Mouse (Mus musculus): ENCODE results near the gene Zcrb1. TPM values are rescaled to one million over a fixed set of nuclear protein-coding genes. Genes with fewer than 3 reads are reported as not detected.

Gene Zcrb1
- polyA plus RNA-seq (2015; fragmentation: Nextera tagmentation; extraction: Ambion mirVana), result 143 and 155 TPM in 2 replicates

DNA sequence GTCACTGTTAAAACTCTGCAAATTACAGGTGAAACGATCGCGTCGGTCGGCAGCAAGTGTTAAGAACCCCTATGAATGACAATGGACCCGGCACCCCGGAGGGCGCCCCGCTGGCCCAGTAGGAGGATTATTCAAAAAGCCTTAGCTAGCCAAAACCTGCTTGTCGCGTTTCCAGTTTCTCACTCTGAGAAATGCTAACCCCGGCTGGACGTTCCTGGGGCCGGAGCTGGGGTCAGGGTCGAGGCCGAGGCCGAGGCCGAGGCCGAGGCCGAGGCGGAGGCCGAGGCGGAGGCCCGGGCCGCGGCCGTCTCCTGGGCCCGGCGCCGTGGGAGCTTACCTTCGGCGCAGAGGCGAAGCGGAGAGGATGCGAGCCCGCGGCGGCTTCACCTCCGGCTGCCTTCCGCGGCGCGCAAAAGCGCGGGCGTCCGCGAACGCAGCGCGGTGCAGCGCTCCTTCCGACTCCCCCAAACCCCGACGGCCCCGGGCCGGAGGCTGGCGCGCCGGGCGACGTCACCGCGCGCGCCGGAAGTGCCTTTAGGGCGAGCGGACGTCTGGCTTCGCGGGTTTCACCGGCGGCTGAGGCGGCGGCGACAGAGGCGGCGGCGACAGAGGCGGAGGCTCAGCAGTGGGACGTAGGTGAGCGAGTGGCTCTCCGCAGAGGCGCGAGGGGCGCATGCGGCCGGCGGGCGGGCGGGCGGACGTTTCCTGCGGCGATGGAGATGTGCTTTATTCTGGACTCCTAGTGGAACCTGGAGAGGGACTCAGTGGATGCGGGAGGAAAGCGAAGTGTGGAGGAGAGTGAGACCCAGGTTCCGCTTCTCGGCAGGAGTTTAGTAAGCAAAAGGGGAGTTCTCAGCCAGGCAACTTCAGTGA is at the start of gene Zcrb1, which contains the start of gene Pphln1:
Gene Zcrb1 (minus strand): TSS at position 509 of the 873 bp plus-strand sequence.
Gene Pphln1 (plus strand): TSS at position 525 of the 873 bp plus-strand sequence.
- no peaks in the 10 kb centered on the region for H3K27me3 ChIP-seq (replicated peaks)
- H3K36me3 ChIP-seq (replicated peaks), result peaks cover 7% of the 10 kb centered on the region
- H3K4me1 ChIP-seq, result peaks cover 45% of the 10 kb centered on the region
- under 1% methylated on average over 99 of the region's 100 CpGs for WGBS
- peak within 1 kb of the TSS; percentile 90 for H3K27ac ChIP-seq
- peak within 1 kb of the TSS; percentile 94 for H3K4me3 ChIP-seq
- H3K9me3 ChIP-seq, result no peaks in the 10 kb centered on the region
- H3K4me2 ChIP-seq, result peak within 1 kb of the TSS; percentile 75
- H3K9ac ChIP-seq, result peak within 1 kb of the TSS; percentile 98
- ATAC-seq (replicated peaks), result peak; percentile 96

DNA sequence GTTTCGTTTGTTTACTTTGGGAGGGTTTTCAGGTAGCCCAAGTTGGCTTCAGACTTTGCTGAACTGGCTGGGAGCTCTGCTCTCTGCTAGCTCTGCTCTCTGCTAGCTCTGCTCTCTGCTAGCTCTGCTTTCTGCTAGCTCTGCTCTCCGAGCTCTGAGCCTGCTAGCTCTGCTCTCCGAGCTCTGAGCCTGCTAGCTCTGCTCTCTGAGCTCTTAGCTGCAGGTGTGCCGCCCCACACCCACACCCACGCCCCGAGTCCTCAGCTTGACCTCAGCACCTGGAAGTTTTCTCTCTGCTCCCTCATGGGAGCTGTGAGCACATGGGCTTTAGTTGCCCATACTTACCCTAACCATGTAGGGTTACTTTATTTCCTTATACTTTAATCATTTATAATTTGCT is 45.5 kb upstream of the Zcrb1 start:
- H3K9ac ChIP-seq, result no peak overlapping the region
- no peaks in the 10 kb centered on the region for H3K4me1 ChIP-seq
- no peak overlapping the region for H3K4me3 ChIP-seq
- H3K9me3 ChIP-seq, result no peaks in the 10 kb centered on the region
- H3K4me2 ChIP-seq, result no peak overlapping the region
- H3K36me3 ChIP-seq (replicated peaks), result peaks cover 10% of the 10 kb centered on the region
- no peak overlapping the region for H3K27ac ChIP-seq
- WGBS, result 94% methylated on average over 6 of the region's 6 CpGs
- no peaks in the 10 kb centered on the region for H3K27me3 ChIP-seq (replicated peaks)
- no peak for ATAC-seq (replicated peaks)

DNA sequence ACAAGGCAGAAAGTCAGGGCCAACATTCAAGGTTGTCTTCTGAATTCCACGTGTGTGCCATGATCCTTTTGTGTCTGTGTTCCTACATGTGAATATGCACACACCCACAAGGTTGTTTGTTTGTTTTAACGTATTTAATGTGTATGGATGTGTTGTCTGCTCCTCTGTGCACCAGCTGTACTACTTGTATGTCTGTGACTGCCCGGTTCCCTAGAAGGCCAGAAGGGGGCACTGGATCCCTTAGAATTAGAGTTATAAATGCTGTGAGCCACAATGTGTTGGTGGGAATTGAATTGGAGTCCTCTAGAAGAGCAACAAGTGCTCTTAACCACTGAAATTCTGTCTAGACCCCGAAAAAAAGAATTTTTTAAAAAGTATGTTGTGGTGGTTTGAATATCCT is 44.1 kb upstream of the Zcrb1 start:
- no peak overlapping the region for H3K4me3 ChIP-seq
- no peak for ATAC-seq (replicated peaks)
- H3K9ac ChIP-seq, result no peak overlapping the region
- WGBS, result 94% methylated on average over 4 of the region's 4 CpGs
- H3K4me2 ChIP-seq, result no peak overlapping the region
- peaks cover 10% of the 10 kb centered on the region for H3K36me3 ChIP-seq (replicated peaks)
- no peak overlapping the region for H3K27ac ChIP-seq
- H3K4me1 ChIP-seq, result no peaks in the 10 kb centered on the region
- no peaks in the 10 kb centered on the region for H3K9me3 ChIP-seq
- no peaks in the 10 kb centered on the region for H3K27me3 ChIP-seq (replicated peaks)

DNA sequence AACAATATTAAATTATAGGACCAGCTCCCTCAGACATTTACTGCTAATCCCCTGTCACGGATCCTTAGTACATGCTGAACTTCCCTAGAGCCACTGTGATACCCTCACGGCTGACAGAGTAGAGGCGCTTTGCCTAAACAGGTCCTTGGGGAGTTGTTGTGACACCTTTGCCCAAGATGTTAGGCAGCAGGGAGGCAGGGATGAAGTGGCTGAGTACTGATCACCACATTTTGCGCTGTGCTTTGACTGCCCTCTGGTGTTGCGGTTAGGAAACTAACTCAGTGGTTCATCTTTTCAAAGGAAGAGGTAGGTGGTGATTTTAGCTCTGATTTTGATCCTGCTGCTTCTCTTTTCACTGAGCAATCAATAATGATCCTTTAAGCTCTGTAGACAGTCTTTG is 40.5 kb upstream of the Zcrb1 start:
- Histone ChIP-seq H3K27ac (no peak overlapping the region), H3K36me3 (replicated peaks) (peaks cover 10% of the 10 kb centered on the region), H3K4me1 (no peaks in the 10 kb centered on the region), H3K4me3 (no peak overlapping the region), H3K9me3 (no peaks in the 10 kb centered on the region), H3K27me3 (replicated peaks) (no peaks in the 10 kb centered on the region), H3K9ac (no peak overlapping the region), H3K4me2 (no peak overlapping the region)
- WGBS, result 36% methylated on average over 5 of the region's 5 CpGs
- 0 out of 2 replicates have a peak, but pooled peaks have one; percentile 39 for ATAC-seq (replicated peaks)

DNA sequence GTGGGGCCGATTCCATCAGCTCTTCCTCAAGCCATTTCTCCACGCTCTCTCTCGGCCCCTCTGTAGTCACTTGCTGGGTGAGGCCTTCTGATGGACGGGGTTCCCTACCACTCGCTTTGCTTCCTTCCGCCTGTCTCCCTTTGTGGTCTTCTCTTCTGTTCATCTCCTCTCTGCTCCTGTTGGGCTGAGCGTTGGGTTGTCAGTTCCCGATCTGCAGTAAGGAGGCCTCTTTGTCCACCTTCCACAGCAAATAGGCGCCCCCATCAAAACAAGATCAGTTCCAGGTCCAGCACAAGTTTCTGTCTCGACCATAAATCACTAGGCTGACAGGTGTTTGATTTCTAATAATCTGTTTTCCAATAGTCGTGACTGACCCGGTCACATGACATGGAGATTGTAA is 37.9 kb upstream of the Zcrb1 start:
- 94% methylated on average over 12 of the region's 12 CpGs for WGBS
- Histone ChIP-seq H3K4me3 (no peak overlapping the region), H3K27ac (no peak overlapping the region), H3K9ac (no peak overlapping the region), H3K36me3 (replicated peaks) (no peaks in the 10 kb centered on the region), H3K27me3 (replicated peaks) (no peaks in the 10 kb centered on the region), H3K4me2 (no peak overlapping the region), H3K9me3 (no peaks in the 10 kb centered on the region), H3K4me1 (no peaks in the 10 kb centered on the region)
- no peak for ATAC-seq (replicated peaks)

DNA sequence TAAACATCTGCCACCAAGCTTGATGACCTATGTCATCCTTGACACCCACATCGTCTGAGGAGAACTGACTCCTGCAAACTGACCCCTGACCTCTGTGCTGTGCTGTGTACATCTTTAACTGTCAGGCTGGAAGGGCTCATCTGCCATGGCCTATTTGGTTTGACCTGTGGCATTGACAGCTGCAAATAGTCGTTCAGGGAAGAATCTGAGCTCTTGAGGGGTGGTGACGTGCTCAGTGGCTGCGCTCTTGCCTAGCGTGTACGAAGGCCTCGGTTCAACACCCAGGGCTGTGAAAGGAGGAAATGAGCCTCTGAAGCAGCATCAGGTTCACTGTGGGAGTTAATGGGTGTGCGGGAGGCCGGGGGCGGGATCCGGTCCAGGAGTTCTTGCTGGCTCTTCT is 35.7 kb upstream of the Zcrb1 start:
- H3K4me2 ChIP-seq, result no peak overlapping the region
- WGBS, result 73% methylated on average over 11 of the region's 11 CpGs
- H3K9ac ChIP-seq, result no peak overlapping the region
- no peaks in the 10 kb centered on the region for H3K27me3 ChIP-seq (replicated peaks)
- H3K4me1 ChIP-seq, result no peaks in the 10 kb centered on the region
- H3K9me3 ChIP-seq, result no peaks in the 10 kb centered on the region
- ATAC-seq (replicated peaks), result no peak
- H3K4me3 ChIP-seq, result no peak overlapping the region
- H3K36me3 ChIP-seq (replicated peaks), result 0 out of 2 replicates have a peak, but pooled peaks cover 1% of the 10 kb centered on the region
- no peak overlapping the region for H3K27ac ChIP-seq

DNA sequence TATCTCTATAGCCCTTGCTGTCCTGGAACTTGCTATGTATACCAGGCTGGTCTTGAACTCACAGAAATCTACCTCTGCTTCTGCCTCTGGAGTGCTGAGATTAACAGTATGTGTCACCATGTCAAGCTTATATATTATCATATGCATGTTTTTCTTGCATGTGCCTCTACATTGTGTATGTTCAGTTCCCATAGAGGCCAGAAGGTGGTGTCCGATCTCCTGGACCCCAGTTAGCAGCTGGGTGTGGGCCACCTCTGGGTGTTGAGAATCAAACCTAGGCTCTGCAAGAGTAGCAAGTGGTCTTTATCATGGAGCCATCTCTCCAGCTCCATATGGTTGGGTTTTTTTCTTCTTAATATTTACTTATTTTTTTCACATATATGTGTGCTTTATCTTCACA is 24.4 kb upstream of the Zcrb1 start:
- Histone ChIP-seq H3K4me1 (no peaks in the 10 kb centered on the region), H3K9ac (no peak overlapping the region), H3K9me3 (no peaks in the 10 kb centered on the region), H3K36me3 (replicated peaks) (0 out of 2 replicates have a peak, but pooled peaks cover 4% of the 10 kb centered on the region), H3K27ac (no peak overlapping the region), H3K27me3 (replicated peaks) (no peaks in the 10 kb centered on the region), H3K4me3 (no peak overlapping the region), H3K4me2 (no peak overlapping the region)
- no peak for ATAC-seq (replicated peaks)
- WGBS, result 93% methylated on average over 1 of the region's 1 CpGs

DNA sequence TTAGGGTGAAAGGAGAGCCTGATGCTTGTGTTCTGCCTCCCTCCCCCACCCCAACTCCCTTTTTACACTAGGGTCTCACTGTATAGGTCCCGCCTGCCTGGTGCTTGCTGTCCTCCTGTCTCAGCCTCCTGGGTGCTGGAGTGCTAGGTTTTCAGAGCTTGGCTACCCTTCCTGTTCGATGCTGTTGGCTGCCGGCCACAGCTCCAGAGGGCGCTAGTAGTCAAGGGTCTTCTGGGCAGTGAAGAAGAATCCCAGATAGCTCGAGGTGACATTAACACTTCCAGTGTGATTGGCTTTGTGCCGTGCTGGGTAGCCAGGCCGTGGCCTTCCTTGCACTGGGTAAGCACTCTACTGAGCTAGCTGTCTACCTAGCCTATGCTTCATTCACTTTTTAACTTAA is 22.5 kb upstream of the Zcrb1 start:
- Histone ChIP-seq H3K36me3 (replicated peaks) (0 out of 2 replicates have a peak, but pooled peaks cover 4% of the 10 kb centered on the region), H3K27ac (no peak overlapping the region), H3K27me3 (replicated peaks) (no peaks in the 10 kb centered on the region), H3K4me3 (no peak overlapping the region), H3K9me3 (no peaks in the 10 kb centered on the region), H3K4me2 (no peak overlapping the region), H3K4me1 (no peaks in the 10 kb centered on the region), H3K9ac (no peak overlapping the region)
- no peak for ATAC-seq (replicated peaks)
- WGBS, result 94% methylated on average over 7 of the region's 7 CpGs

DNA sequence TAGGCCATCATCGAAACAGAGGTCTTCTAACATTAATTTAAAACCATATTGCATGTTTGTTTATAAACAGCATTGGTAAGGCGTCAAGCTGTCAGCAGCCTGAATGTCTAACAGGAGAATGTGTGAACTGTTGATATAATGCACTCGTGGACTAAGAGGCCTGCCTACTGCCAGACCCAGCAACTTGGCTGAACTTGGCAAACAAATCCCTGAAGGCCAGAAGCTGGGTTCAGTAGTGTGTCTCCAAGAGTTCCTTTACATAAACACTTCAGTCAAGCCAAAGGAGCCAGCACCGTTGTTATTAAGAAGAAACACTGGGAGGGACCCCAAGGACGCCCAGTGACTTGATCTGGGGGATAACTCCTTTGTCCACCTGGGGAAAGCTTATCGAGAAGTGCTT is 18.2 kb upstream of the Zcrb1 start:
- no peaks in the 10 kb centered on the region for H3K9me3 ChIP-seq
- no peak for ATAC-seq (replicated peaks)
- no peaks in the 10 kb centered on the region for H3K4me1 ChIP-seq
- H3K27me3 ChIP-seq (replicated peaks), result no peaks in the 10 kb centered on the region
- no peak overlapping the region for H3K27ac ChIP-seq
- 0 out of 2 replicates have a peak, but pooled peaks cover 5% of the 10 kb centered on the region for H3K36me3 ChIP-seq (replicated peaks)
- H3K4me3 ChIP-seq, result no peak overlapping the region
- H3K4me2 ChIP-seq, result no peak overlapping the region
- WGBS, result 87% methylated on average over 6 of the region's 6 CpGs
- H3K9ac ChIP-seq, result no peak overlapping the region

DNA sequence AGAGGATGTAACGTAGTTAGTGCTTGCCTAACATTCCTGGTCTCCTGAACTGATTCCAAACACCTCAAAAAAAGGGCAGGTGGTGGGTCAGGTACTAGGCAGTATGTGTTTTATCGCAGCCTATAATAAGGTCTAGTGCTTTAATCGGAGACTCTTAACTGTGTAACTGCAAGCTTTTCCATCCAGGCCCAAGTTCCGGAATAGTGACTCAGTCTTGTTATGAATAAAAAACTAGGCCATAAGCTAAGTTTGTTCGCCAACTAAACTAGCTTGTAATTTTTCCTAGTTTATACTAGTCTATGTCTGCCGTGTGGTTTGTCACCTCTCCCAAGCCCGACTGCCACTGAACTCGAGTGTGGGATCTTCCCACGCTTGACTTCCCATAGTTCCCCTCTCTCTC is 16.3 kb upstream of the Zcrb1 start:
- H3K27me3 ChIP-seq (replicated peaks), result no peaks in the 10 kb centered on the region
- H3K4me2 ChIP-seq, result no peak overlapping the region
- ATAC-seq (replicated peaks), result no peak
- 0 out of 2 replicates have a peak, but pooled peaks cover 5% of the 10 kb centered on the region for H3K36me3 ChIP-seq (replicated peaks)
- no peaks in the 10 kb centered on the region for H3K9me3 ChIP-seq
- H3K4me3 ChIP-seq, result no peak overlapping the region
- no peak overlapping the region for H3K27ac ChIP-seq
- WGBS, result 94% methylated on average over 9 of the region's 9 CpGs
- no peak overlapping the region for H3K9ac ChIP-seq
- H3K4me1 ChIP-seq, result no peaks in the 10 kb centered on the region

DNA sequence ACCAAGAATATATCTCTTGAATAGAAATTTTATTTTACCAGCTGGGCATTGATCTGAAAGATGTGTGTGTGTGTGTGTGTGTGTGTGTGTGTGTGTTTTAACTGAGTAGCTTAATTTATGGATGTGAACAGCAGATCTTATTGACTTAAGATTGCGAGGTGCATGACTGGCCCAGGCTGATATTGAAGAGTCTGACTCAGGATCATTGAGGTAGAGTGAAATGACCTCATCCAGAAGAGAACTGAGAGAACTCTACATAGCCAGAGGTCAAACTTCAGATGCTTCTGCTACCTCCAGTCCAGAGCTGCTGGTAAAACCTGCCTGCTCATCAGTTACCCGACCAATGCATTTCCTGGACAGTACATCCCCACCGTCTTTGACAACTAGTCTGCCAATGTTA is 14.3 kb upstream of the Zcrb1 start:
- H3K27me3 ChIP-seq (replicated peaks), result no peaks in the 10 kb centered on the region
- no peak overlapping the region for H3K9ac ChIP-seq
- ATAC-seq (replicated peaks), result no peak
- H3K36me3 ChIP-seq (replicated peaks), result 0 out of 2 replicates have a peak, but pooled peaks cover 5% of the 10 kb centered on the region
- 97% methylated on average over 3 of the region's 3 CpGs for WGBS
- no peaks in the 10 kb centered on the region for H3K4me1 ChIP-seq
- H3K4me3 ChIP-seq, result no peak overlapping the region
- H3K9me3 ChIP-seq, result no peaks in the 10 kb centered on the region
- no peak overlapping the region for H3K27ac ChIP-seq
- no peak overlapping the region for H3K4me2 ChIP-seq

DNA sequence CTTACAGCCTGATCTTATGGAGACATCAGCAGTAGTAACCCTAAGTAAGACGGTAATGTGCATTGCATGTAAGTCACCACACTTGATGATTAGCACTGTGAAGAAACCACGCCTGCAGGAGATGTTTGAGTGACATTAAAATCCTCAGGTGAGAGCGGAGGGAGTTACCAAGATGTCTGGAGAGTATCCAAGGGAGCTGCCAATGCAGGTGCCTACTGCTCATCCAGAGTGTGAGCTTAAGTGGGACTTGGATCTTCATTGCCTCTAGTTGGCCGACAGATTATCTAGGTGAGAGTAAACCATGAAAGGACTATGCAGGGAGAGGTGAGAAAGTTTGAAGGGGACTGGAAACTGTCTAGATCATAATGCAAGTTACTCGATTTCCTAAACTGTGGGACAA is 8.4 kb upstream of the Zcrb1 start:
- Histone ChIP-seq H3K27me3 (replicated peaks) (no peaks in the 10 kb centered on the region), H3K4me2 (no peak overlapping the region), H3K36me3 (replicated peaks) (no peaks in the 10 kb centered on the region), H3K4me1 (peaks cover 4% of the 10 kb centered on the region; the same call in 1 of the 2 replicates), H3K9me3 (no peaks in the 10 kb centered on the region), H3K9ac (no peak overlapping the region), H3K4me3 (no peak overlapping the region), H3K27ac (no peak overlapping the region)
- WGBS, result 96% methylated on average over 5 of the region's 5 CpGs
- no peak for ATAC-seq (replicated peaks)
